Mouse (Mus musculus) CH12.LX (cell line): ENCODE results near the gene Matn4. TPM values are rescaled to one million over a fixed set of nuclear protein-coding genes. Genes with fewer than 3 reads are reported as not detected.

ENCODE experiments used
- DNase-seq: peaks from one replicate; pipeline ENCODE4 v3.0.0-alpha.2; 2013; ENCODE audit errors: extremely low read depth
- H3K27ac ChIP-seq: 2 replicates; pipeline ENCODE4 v1.5.1; 2012; ENCODE audit warnings: low read depth, mild to moderate bottlenecking, control low read depth, moderate library complexity; ENCODE audit not compliant: insufficient read depth
- H3K27me3 ChIP-seq: replicated peaks from 2 replicates; pipeline ENCODE3; 2012; ENCODE audit warnings: inconsistent platforms
- H3K36me3 ChIP-seq, 2 experiments: replicated peaks in 1 of 2; 2 replicates each; pipeline versions ENCODE3 to v1.6.1; 2012; ENCODE audit warnings: inconsistent platforms in 1 of 2, low read length in 1 of 2, mild to moderate bottlenecking in 1 of 2, mixed read lengths in 1 of 2, moderate library complexity in 1 of 2; ENCODE audit not compliant: control insufficient read depth in 1 of 2, insufficient read depth in 1 of 2
- H3K4me1 ChIP-seq, 2 experiments: 2 replicates each; pipeline ENCODE4 v1.6.1; 2012; ENCODE audit warnings: inconsistent platforms in 1 of 2, moderate library complexity in 1 of 2; ENCODE audit not compliant: insufficient read depth in 2 of 2, control insufficient read depth in 1 of 2
- H3K4me2 ChIP-seq: 2 replicates; pipeline ENCODE4 v1.6.1; 2012; ENCODE audit warnings: low read depth, mild to moderate bottlenecking, control low read depth; ENCODE audit not compliant: poor library complexity, insufficient read depth, severe bottlenecking
- H3K4me3 ChIP-seq, 3 experiments: fragments of 150-350 bp in 1 of 3; sonication (generic) in 1 of 3; replicated peaks in 1 of 3; 2 replicates each; pipeline versions ENCODE3 to v1.5.1; 2011 to 2012; ENCODE audit warnings: low read depth in 2 of 3, low read length in 2 of 3, mild to moderate bottlenecking in 2 of 3, moderate library complexity in 2 of 3, control low read depth in 1 of 3, improper control_type of control experiment in 1 of 3, inconsistent platforms in 1 of 3, mixed read lengths in 1 of 3; ENCODE audit not compliant: poor library complexity in 1 of 3
- H3K79me2 ChIP-seq: replicated peaks from 2 replicates; pipeline ENCODE4 v1.6.1; 2012; ENCODE audit warnings: mild to moderate bottlenecking, moderate library complexity; ENCODE audit not compliant: control insufficient read depth, poor library complexity, insufficient read depth, severe bottlenecking; ENCODE audit errors: extremely low read depth
- H3K9ac ChIP-seq: 2 replicates; pipeline ENCODE4 v1.6.1; 2012; ENCODE audit warnings: low read depth, mild to moderate bottlenecking, control low read depth, moderate library complexity; ENCODE audit not compliant: insufficient read depth
- H3K9me3 ChIP-seq: replicated peaks from 2 replicates; pipeline ENCODE3; 2012; ENCODE audit warnings: low read length, inconsistent platforms, mixed read lengths
- CHD1 ChIP-seq: IDR thresholded peaks from 2 replicates; pipeline ENCODE4 v1.6.1; 2012; ENCODE audit warnings: low read depth, low read length, improper control_type of control experiment, inconsistent platforms
- CHD2 ChIP-seq: IDR thresholded peaks from 2 replicates; pipeline ENCODE4 v1.6.1; 2011; ENCODE audit warnings: low read length, improper control_type of control experiment
- CTCF ChIP-seq, 2 experiments: IDR thresholded peaks in 1 of 2; conservative IDR thresholded peaks in 1 of 2; 2 replicates each; pipeline ENCODE4 v1.5.1; 2011 to 2012; ENCODE audit warnings: low read depth in 2 of 2, low read length in 2 of 2, improper control_type of control experiment in 1 of 2, inconsistent platforms in 1 of 2, mild to moderate bottlenecking in 1 of 2, moderate library complexity in 1 of 2
- E2F4 ChIP-seq: IDR thresholded peaks from 2 replicates; pipeline ENCODE4 v1.6.1; 2011; ENCODE audit warnings: low read depth, low read length, improper control_type of control experiment; ENCODE audit not compliant: insufficient replicate concordance
- ELF1 ChIP-seq: IDR thresholded peaks from 2 replicates; pipeline ENCODE4 v1.6.1; 2014; ENCODE audit warnings: low read depth, mild to moderate bottlenecking, inconsistent platforms, low read length, improper control_type of control experiment
- EP300 ChIP-seq: IDR thresholded peaks from 2 replicates; pipeline ENCODE4 v1.6.1; 2011; ENCODE audit warnings: low read length, improper control_type of control experiment
- ETS1 ChIP-seq: conservative IDR thresholded peaks from 2 replicates; pipeline ENCODE4 v1.6.1; 2012; ENCODE audit warnings: low read depth, mild to moderate bottlenecking, inconsistent platforms, low read length, improper control_type of control experiment, moderate library complexity
- GABPA ChIP-seq: IDR thresholded peaks from 2 replicates; pipeline ENCODE4 v1.6.1; 2012; ENCODE audit warnings: low read depth, low read length, improper control_type of control experiment, inconsistent platforms; ENCODE audit not compliant: insufficient replicate concordance
- IRF4 ChIP-seq: IDR thresholded peaks from 2 replicates; pipeline ENCODE4 v1.6.1; 2014; ENCODE audit warnings: low read depth, mild to moderate bottlenecking, inconsistent platforms, low read length, improper control_type of control experiment
- JUND ChIP-seq: conservative IDR thresholded peaks from 2 replicates; pipeline ENCODE4 v1.6.1; 2011; ENCODE audit warnings: low read depth, low read length, improper control_type of control experiment
- KAT2A ChIP-seq: IDR thresholded peaks from 2 replicates; pipeline ENCODE4 v1.6.1; 2012; ENCODE audit warnings: low read length, improper control_type of control experiment, inconsistent platforms; ENCODE audit not compliant: insufficient replicate concordance
- MAFK ChIP-seq: IDR thresholded peaks from 2 replicates; pipeline ENCODE4 v1.6.1; 2011; ENCODE audit warnings: low read length, improper control_type of control experiment; ENCODE audit not compliant: insufficient replicate concordance
- MAX ChIP-seq: IDR thresholded peaks from 2 replicates; pipeline ENCODE4 v1.6.1; 2011; ENCODE audit warnings: low read length, improper control_type of control experiment
- NELFE ChIP-seq: IDR thresholded peaks from 2 replicates; pipeline ENCODE4 v1.6.1; 2011; ENCODE audit warnings: low read depth, low read length, improper control_type of control experiment
- PAX5 ChIP-seq: IDR thresholded peaks from 2 replicates; pipeline ENCODE4 v1.6.1; 2012; ENCODE audit warnings: low read length, inconsistent platforms, mixed read lengths
- POLR2A ChIP-seq: IDR thresholded peaks from 2 replicates; pipeline ENCODE4 v1.6.1; 2011; ENCODE audit warnings: low read depth, mild to moderate bottlenecking, improper control_type of control experiment, low read length
- RAD21 ChIP-seq: IDR thresholded peaks from 2 replicates; pipeline ENCODE4 v1.6.1; 2011; ENCODE audit warnings: low read depth, mild to moderate bottlenecking, low read length, improper control_type of control experiment, moderate library complexity
- RCOR1 ChIP-seq: conservative IDR thresholded peaks from 2 replicates; pipeline ENCODE4 v1.6.1; 2012; ENCODE audit warnings: low read depth, mild to moderate bottlenecking, inconsistent platforms, low read length, improper control_type of control experiment
- SIN3A ChIP-seq: IDR thresholded peaks from 2 replicates; pipeline ENCODE4 v1.6.1; 2012; ENCODE audit warnings: low read length, improper control_type of control experiment, inconsistent platforms
- SMC3 ChIP-seq: IDR thresholded peaks from 2 replicates; pipeline ENCODE4 v1.6.1; 2011; ENCODE audit warnings: low read depth, low read length, improper control_type of control experiment
- TBP ChIP-seq: conservative IDR thresholded peaks from 2 replicates; pipeline ENCODE4 v1.6.1; 2011; ENCODE audit warnings: low read depth, low read length, improper control_type of control experiment
- USF2 ChIP-seq: conservative IDR thresholded peaks from 2 replicates; pipeline ENCODE4 v1.6.1; 2011; ENCODE audit warnings: low read depth, low read length, improper control_type of control experiment
- ZKSCAN1 ChIP-seq: IDR thresholded peaks from 2 replicates; pipeline ENCODE4 v1.6.1; 2012; ENCODE audit warnings: low read depth, inconsistent platforms, low read length, improper control_type of control experiment, borderline replicate concordance
- ZMIZ1 ChIP-seq: IDR thresholded peaks from 2 replicates; pipeline ENCODE4 v1.6.1; 2012; ENCODE audit warnings: low read depth, mild to moderate bottlenecking, inconsistent platforms, low read length, improper control_type of control experiment
- ZNF384 ChIP-seq: IDR thresholded peaks from 2 replicates; pipeline ENCODE4 v1.6.1; 2012; ENCODE audit warnings: low read depth, low read length, improper control_type of control experiment, inconsistent platforms
- dilution Hi-C: fragments of 300-500 bp; cut with MboI; formaldehyde crosslinking; loops from 2 replicates; pipeline ENCODE4 v1.14.3; 2020; ENCODE audit warnings: low sequenced_read_pairs; ENCODE audit not compliant: extremely low pct_unique_long_range_greater_than_20kb, extremely low pct_ligation_motif_present
- in situ Hi-C: fragments of 300-500 bp; cut with MboI; formaldehyde crosslinking; loops from 3 replicates; pipeline ENCODE4 v1.14.3; 2019; ENCODE audit warnings: low sequenced_read_pairs, low pct_ligation_motif_present, low pct_unique_long_range_greater_than_20kb, mixed read lengths
- polyA plus RNA-seq: library from polyadenylated mRNA; unstranded; fragments of >175 nt; gene quantifications from 2 replicates; pipeline ENCODE4 v1.2.1, GENCODE M21; 2012; ENCODE audit warnings: low read depth; ENCODE audit not compliant: insufficient read length
- total RNA-seq, 2 experiments: library from RNA; depleted of rRNA; stranded (reverse); fragments of 300-350 nt in 1 of 2; fragments of >200 nt in 1 of 2; gene quantifications; 2 replicates each; pipeline ENCODE4 v1.2.3; 2012 to 2014

The Matn4 gene
- total and polyA plus RNA-seq, 3 experiments: not detected

- Histone ChIP-seq H3K9me3 (no peaks in the 10 kb centered on the region), H3K79me2 (peaks cover 35% of the 10 kb centered on the region), H3K4me3 (no peak overlapping the region), H3K27ac (no peak overlapping the region), H3K36me3 (peaks cover 46 to 89% of the 10 kb centered on the region in 2 experiments), H3K4me1 (peaks cover 8 to 29% of the 10 kb centered on the region in 2 experiments; a peak in 3 of 4 replicates), H3K9ac (no peak overlapping the region), H3K4me2 (no peak overlapping the region), H3K27me3 (no peaks in the 10 kb centered on the region)
- in situ Hi-C loops (no loop called here), dilution Hi-C loops (no loop called here)
- DNase-seq: no peak
- TF ChIP-seq SIN3A (no peak), ZKSCAN1 (no peak), MAFK (no peak), NELFE (no peak), RCOR1 (no peak), JUND (no peak), KAT2A (no peak), IRF4 (no peak), TBP (no peak), ELF1 (no peak), PAX5 (no peak)
Measured at GRCm38 (mm10) chr2:164430697-164431096, 25.7 kb upstream of the Matn4 start.

- H3K27me3 ChIP-seq: no peaks in the 10 kb centered on the region
- in situ Hi-C loops: no loop called here
- peaks cover 28% of the 10 kb centered on the region for H3K79me2 ChIP-seq
- H3K9ac ChIP-seq: no peak overlapping the region
- dilution Hi-C loops: no loop called here
- no peak for TF ChIP-seq MAX
- TF ChIP-seq EP300: no peak
- TF ChIP-seq CTCF (conservative IDR thresholded peaks at IDR 0.05 in 1 of 2, IDR thresholded peaks at IDR 0.05 in 1 of 2; ENCODE audit: low read depth in 2 of 2, low read length in 2 of 2): no peak
- no peak for TF ChIP-seq USF2
- no peak for TF ChIP-seq ZMIZ1
- TF ChIP-seq GABPA: no peak
- TF ChIP-seq E2F4: no peak
- no peak for TF ChIP-seq IRF4
- TF ChIP-seq ETS1: no peak
- no peak for TF ChIP-seq RAD21
- no peak for TF ChIP-seq SMC3
- no peak for TF ChIP-seq CHD2
- no peak for TF ChIP-seq CHD1
- no peak for TF ChIP-seq TBP
- TF ChIP-seq POLR2A: no peak
- no peak for TF ChIP-seq ZNF384
- no peak for TF ChIP-seq RCOR1
- TF ChIP-seq MAFK: no peak
- TF ChIP-seq, all 38 proteins: peak for 0
- Histone ChIP-seq H3K27ac (no peak overlapping the region), H3K36me3 (peaks cover 50 to 91% of the 10 kb centered on the region in 2 experiments), H3K4me1 (peaks cover 3 to 22% of the 10 kb centered on the region in 2 experiments; a peak in 2 of 4 replicates), H3K4me2 (no peak overlapping the region), H3K9me3 (no peaks in the 10 kb centered on the region), H3K4me3 (no peak overlapping the region)
- DNase-seq: no peak
Measured at GRCm38 (mm10) chr2:164429881-164430615, 25.1 kb upstream of the Matn4 start.
